Mouse (Mus musculus): ENCODE results near the gene Ranbp3. TPM values are rescaled to one million over a fixed set of nuclear protein-coding genes. Genes with fewer than 3 reads are reported as not detected.

The Ranbp3 gene
- 0.80 TPM for polyA plus RNA-seq (2014; fragmentation: Illumina TruSeq; extraction: RNeasy Lipid Tissue Mini Kit (QIAGEN cat#74804))

GRCm38 (mm10) chr17:56672941-56673646 is at the start of gene Ranbp3:
Ranbp3 (plus strand) TSS chr17:56673294.

GRCm38 (mm10) chr17:56626754-56627470 is 46.2 kb upstream of the Ranbp3 start, which contains the start of gene Lonp1:
Lonp1 (minus strand) TSS chr17:56626887.

GRCm38 (mm10) chr17:56627530-56628277 is 45.4 kb upstream of the Ranbp3 start, which contains the start of gene Catsperd:
Catsperd (plus strand) TSS chr17:56628143.

GRCm38 (mm10) chr17:56717363-56718058 is 44.4 kb downstream of the Ranbp3 start, which contains the start of the genes Ndufa11 and Vmac:
Ndufa11 (plus strand) TSS chr17:56717767.
Vmac (minus strand) TSS chr17:56718022.

GRCm38 (mm10) chr17:56757416-56758123 is 84.5 kb downstream of the Ranbp3 start, which contains the start of gene Nrtn:
Nrtn (minus strand) TSS chr17:56757530.

Other genes starting within 250 kb of the Ranbp3 start
- 1.1 TPM for gene Ptprs, start 196.8 kb upstream of the Ranbp3 start, polyA plus RNA-seq (2014; fragmentation: Illumina TruSeq; extraction: RNeasy Lipid Tissue Mini Kit (QIAGEN cat#74804))
- not detected for gene Znrf4, start 160.9 kb upstream of the Ranbp3 start, polyA plus RNA-seq (2014; fragmentation: Illumina TruSeq; extraction: RNeasy Lipid Tissue Mini Kit (QIAGEN cat#74804))
- 0.37 TPM for gene Gm20219, start 118.9 kb upstream of the Ranbp3 start, polyA plus RNA-seq (2014; fragmentation: Illumina TruSeq; extraction: RNeasy Lipid Tissue Mini Kit (QIAGEN cat#74804))
- gene Safb2, start 88.7 kb upstream of the Ranbp3 start, polyA plus RNA-seq (2014; fragmentation: Illumina TruSeq; extraction: RNeasy Lipid Tissue Mini Kit (QIAGEN cat#74804)) = 27.3 TPM
- gene Safb, start 88.5 kb upstream of the Ranbp3 start, polyA plus RNA-seq (2014; fragmentation: Illumina TruSeq; extraction: RNeasy Lipid Tissue Mini Kit (QIAGEN cat#74804)) = 16.4 TPM
- gene 2410015M20Rik, start 63.5 kb upstream of the Ranbp3 start, polyA plus RNA-seq (2014; fragmentation: Illumina TruSeq; extraction: RNeasy Lipid Tissue Mini Kit (QIAGEN cat#74804)) = 2.6 TPM
- gene Rpl36, start 59.9 kb upstream of the Ranbp3 start, polyA plus RNA-seq (2014; fragmentation: Illumina TruSeq; extraction: RNeasy Lipid Tissue Mini Kit (QIAGEN cat#74804)) = not detected
- gene Lonp1, start 46.4 kb upstream of the Ranbp3 start, polyA plus RNA-seq (2014; fragmentation: Illumina TruSeq; extraction: RNeasy Lipid Tissue Mini Kit (QIAGEN cat#74804)) = 6.8 TPM
- gene Catsperd, start 45.2 kb upstream of the Ranbp3 start, polyA plus RNA-seq (2014; fragmentation: Illumina TruSeq; extraction: RNeasy Lipid Tissue Mini Kit (QIAGEN cat#74804)) = 0.46 TPM
- not detected for gene Ndufa11, start 44.5 kb downstream of the Ranbp3 start, polyA plus RNA-seq (2014; fragmentation: Illumina TruSeq; extraction: RNeasy Lipid Tissue Mini Kit (QIAGEN cat#74804))
- 16.3 TPM for gene Vmac, start 44.7 kb downstream of the Ranbp3 start, polyA plus RNA-seq (2014; fragmentation: Illumina TruSeq; extraction: RNeasy Lipid Tissue Mini Kit (QIAGEN cat#74804))
- gene Nrtn, start 84.2 kb downstream of the Ranbp3 start, polyA plus RNA-seq (2014; fragmentation: Illumina TruSeq; extraction: RNeasy Lipid Tissue Mini Kit (QIAGEN cat#74804)) = not detected
- 1.1 TPM for gene Dus3l, start 91.5 kb downstream of the Ranbp3 start, polyA plus RNA-seq (2014; fragmentation: Illumina TruSeq; extraction: RNeasy Lipid Tissue Mini Kit (QIAGEN cat#74804))
- not detected for gene Prr22, start 97.0 kb downstream of the Ranbp3 start, polyA plus RNA-seq (2014; fragmentation: Illumina TruSeq; extraction: RNeasy Lipid Tissue Mini Kit (QIAGEN cat#74804))
- gene Rfx2, start 157.7 kb downstream of the Ranbp3 start, polyA plus RNA-seq (2014; fragmentation: Illumina TruSeq; extraction: RNeasy Lipid Tissue Mini Kit (QIAGEN cat#74804)) = 0.26 TPM
- gene Acsbg2, start 201.2 kb downstream of the Ranbp3 start, polyA plus RNA-seq (2014; fragmentation: Illumina TruSeq; extraction: RNeasy Lipid Tissue Mini Kit (QIAGEN cat#74804)) = not detected
- gene 1700061G19Rik, start 202.2 kb downstream of the Ranbp3 start, polyA plus RNA-seq (2014; fragmentation: Illumina TruSeq; extraction: RNeasy Lipid Tissue Mini Kit (QIAGEN cat#74804)) = not detected